Mouse (Mus musculus): Measurements from ENCODE around the gene Rftn2. TPM values are rescaled to one million over a fixed set of nuclear protein-coding genes. Genes with fewer than 3 reads are reported as not detected.
A peak's percentile ranks its signal among the peaks of the same experiment; 100 is the strongest.
"Not testable (repeated sequence)": the region's sequence is repeated elsewhere in the genome, so short reads cannot be mapped to it uniquely, and the experiment has no call there.

Rftn2 gene
- polyA plus RNA-seq, 1 experiment from 2014 or later, result 13.0 TPM

DNA sequence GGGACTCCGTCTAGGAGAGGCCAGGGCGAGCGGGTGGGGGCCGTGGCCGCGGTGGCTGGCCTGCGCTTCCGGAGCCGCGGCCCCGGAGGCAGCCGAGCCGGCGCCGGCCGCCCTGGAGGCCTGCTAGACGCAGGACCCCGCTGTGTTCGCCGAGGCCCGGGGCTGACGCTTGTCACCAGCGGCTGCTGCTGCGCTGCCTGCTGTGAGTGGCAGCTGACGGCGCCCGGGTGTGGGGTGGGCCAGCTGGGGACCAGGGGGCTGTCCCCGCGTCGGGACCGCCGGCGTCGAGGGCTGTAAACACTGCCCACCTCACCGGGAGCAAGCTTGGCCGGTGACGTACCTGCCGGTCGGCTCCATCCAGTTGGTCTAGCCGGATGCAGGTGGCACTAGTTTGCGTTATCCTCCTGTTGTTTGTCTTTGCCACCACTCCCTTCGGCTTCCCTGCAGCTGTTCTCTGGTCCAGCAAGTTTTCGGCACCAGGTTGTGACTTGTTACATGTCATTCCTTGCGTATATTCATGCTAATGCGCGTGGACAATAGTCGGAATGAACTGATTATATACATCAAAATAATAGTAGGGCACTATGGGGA is 95.1 kb downstream of the Rftn2 start:
- peak overlapping the region; percentile 95 for H3K4me3 ChIP-seq
- WGBS, result under 1% methylated on average over 38 of the region's 47 CpGs
- no peaks in the 10 kb centered on the region for H3K27me3 ChIP-seq
- peak overlapping the region; percentile 65 for H3K4me2 ChIP-seq (replicated peaks)
- H3K4me1 ChIP-seq, result peaks cover 20% of the 10 kb centered on the region
- peak overlapping the region; percentile 99 for H3K27ac ChIP-seq
- peak overlapping the region; percentile 98 for H3K9ac ChIP-seq
- H3K36me3 ChIP-seq, result 0 out of 2 replicates have a peak, but pooled peaks cover 4% of the 10 kb centered on the region
- H3K9me3 ChIP-seq (replicated peaks), result no peaks in the 10 kb centered on the region
- peak; percentile 91 for ATAC-seq (ENCODE audit: low FRiP score)

DNA sequence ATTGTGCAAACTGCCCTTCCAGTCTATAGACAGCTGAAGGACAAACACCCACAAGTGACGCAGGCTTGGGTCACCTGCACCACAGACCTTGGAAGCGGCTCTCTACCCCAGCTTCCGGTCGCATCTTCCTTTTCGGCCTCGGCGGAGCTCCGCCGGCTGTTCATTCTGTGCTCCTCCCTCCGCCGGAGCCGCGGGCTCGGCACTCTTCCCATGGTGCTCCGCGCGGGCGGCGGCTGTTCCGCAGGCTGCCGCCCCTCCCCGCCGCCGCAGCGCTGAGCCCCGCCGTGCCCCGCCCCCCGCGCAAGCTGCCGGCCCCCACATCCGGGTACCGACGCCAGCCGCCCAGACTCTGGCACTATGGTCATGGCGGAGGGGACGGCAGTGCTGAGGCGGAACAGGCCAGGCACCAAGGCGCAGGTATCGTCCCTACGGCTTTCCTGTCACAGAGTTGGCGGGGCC is 95.6 kb downstream of the Rftn2 start, which contains the start of gene Mob4:
Mob4 (plus strand) TSS at position 289 of the 459 bp plus-strand sequence.
- Histone ChIP-seq H3K4me3 (peak within 1 kb of the TSS; percentile 95), H3K27ac (peak within 1 kb of the TSS; percentile 99), H3K36me3 (0 out of 2 replicates have a peak, but pooled peaks cover 4% of the 10 kb centered on the region), H3K4me1 (peaks cover 20% of the 10 kb centered on the region), H3K27me3 (no peaks in the 10 kb centered on the region), H3K9ac (peak within 1 kb of the TSS; percentile 98), H3K4me2 (replicated peaks) (peak within 1 kb of the TSS; percentile 65), H3K9me3 (replicated peaks) (no peaks in the 10 kb centered on the region)
- peak; percentile 99 for ATAC-seq (ENCODE audit: low FRiP score)
- WGBS, result under 1% methylated on average over 42 of the region's 42 CpGs

DNA sequence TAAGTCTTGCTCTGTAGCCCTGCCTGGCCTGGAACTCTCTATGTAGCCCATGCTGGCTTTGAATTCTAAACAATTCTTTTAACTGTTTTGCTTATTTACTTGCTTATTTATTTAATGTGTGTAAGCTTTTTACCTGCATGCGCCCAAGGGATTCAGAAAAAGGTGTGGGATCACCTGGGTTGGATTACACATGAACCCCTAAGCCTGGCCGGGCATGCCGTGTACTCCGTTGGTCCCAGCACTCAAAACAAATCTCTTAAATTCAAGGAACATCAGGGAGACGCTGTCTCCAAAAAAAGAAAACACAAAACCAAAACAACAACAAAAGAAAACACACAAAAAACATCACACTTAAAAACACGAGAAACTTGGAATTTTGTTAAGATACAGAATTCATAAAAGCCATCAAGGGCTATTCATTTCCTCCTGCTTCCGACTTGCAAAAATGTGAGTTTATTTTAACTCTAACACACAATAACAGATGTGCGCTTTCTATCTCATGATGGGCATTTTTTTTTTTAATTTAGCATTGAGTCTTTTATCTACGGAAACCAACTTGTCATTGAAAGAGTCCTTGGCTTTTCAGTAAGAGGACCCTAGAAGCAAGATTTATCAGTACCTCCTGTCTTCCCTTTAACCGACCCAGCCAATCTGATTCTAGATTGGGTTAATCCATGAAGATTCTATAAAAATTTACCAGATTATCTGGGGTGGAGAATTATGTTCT is 96.2 kb downstream of the Rftn2 start:
- Histone ChIP-seq H3K27me3 (no peaks in the 10 kb centered on the region), H3K9ac (peak overlapping the region; percentile 50), H3K4me2 (replicated peaks) (peak overlapping the region; percentile 65), H3K9me3 (replicated peaks) (no peaks in the 10 kb centered on the region), H3K4me1 (peaks cover 20% of the 10 kb centered on the region), H3K4me3 (peak overlapping the region; percentile 95), H3K36me3 (0 out of 2 replicates have a peak, but pooled peaks cover 4% of the 10 kb centered on the region), H3K27ac (peak overlapping the region; percentile 99)
- 73% methylated on average over 10 of the region's 10 CpGs for WGBS
- no peak for ATAC-seq (ENCODE audit: low FRiP score)

DNA sequence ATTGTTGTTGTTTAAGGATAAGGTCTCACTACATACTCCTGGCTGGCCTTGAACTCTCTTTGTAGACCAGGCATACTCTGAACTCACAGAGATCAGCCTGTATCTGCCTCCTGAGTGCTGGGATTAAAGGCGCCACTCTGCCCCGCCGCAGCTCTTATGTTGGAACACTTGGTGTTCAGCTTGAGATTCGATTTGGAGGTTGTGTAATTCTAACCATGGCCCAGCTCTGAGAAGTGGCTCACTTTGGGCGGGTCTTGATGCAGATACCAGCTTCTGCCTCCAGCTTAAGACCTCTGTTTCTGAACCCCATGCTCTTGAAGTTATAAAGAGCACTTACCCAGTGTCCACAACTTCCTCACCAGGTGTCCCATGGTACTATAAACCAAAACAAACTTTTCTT is 96.9 kb downstream of the Rftn2 start:
- H3K4me3 ChIP-seq, result no peak overlapping the region
- 89% methylated on average over 5 of the region's 5 CpGs for WGBS
- H3K9ac ChIP-seq, result no peak overlapping the region
- no peak overlapping the region for H3K27ac ChIP-seq
- peaks cover 20% of the 10 kb centered on the region for H3K4me1 ChIP-seq
- H3K9me3 ChIP-seq (replicated peaks), result no peaks in the 10 kb centered on the region
- H3K27me3 ChIP-seq, result no peaks in the 10 kb centered on the region
- ATAC-seq (ENCODE audit: low FRiP score), result no peak
- 0 out of 2 replicates have a peak, but pooled peaks cover 4% of the 10 kb centered on the region for H3K36me3 ChIP-seq
- H3K4me2 ChIP-seq (replicated peaks), result no peak overlapping the region

DNA sequence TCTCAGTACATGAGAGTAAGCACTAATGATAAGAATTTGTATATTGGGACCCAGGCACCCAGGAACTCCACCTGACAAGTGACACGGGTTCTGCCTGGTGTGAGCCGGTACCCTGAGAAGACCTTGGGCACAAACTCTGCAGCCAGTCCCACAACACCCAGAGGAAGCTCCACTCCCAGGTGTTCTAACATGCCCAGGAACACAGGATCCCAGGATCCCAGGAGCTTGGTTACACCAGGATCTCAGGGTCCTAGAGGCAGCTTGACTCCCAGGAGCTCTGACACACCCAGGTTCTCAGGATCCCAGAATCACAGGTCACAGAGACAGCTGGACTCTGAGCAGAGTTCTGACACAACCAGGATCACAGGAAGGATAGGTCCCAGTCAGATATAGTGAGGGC is 102.4 kb downstream of the Rftn2 start:
- not testable (repeated sequence) for H3K4me3 ChIP-seq; H3K36me3 ChIP-seq; H3K9me3 ChIP-seq (replicated peaks); H3K27ac ChIP-seq; H3K9ac ChIP-seq; H3K4me1 ChIP-seq; H3K27me3 ChIP-seq; H3K4me2 ChIP-seq (replicated peaks); ATAC-seq (ENCODE audit: low FRiP score)
- WGBS, result 94% methylated on average over 2 of the region's 2 CpGs

DNA sequence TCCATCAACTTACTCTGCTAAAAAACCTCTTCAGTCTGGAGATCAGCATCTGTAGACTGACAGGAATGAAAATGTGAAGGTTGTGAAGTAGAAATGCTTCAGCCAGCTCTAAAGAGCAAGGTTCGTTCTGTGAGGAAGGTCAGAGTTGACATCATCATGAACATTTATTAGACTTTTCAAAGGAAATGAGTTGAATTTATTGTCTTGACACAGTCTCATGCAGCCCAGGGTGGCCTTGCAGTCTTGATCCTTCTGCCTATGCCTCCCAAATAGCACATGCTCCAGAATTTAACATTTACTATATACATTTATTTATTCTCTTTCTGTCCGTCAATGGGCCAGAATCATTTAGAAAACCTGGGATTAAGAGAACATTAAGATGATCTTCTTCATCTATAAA is 103.0 kb downstream of the Rftn2 start:
- WGBS, result 93% methylated on average over 2 of the region's 2 CpGs
- Histone ChIP-seq H3K27ac (no peak overlapping the region), H3K4me2 (replicated peaks) (no peak overlapping the region), H3K4me3 (no peak overlapping the region), H3K36me3 (no peaks in the 10 kb centered on the region), H3K9me3 (replicated peaks) (no peaks in the 10 kb centered on the region), H3K9ac (no peak overlapping the region), H3K4me1 (no peaks in the 10 kb centered on the region), H3K27me3 (no peaks in the 10 kb centered on the region)
- no peak for ATAC-seq (ENCODE audit: low FRiP score)

DNA sequence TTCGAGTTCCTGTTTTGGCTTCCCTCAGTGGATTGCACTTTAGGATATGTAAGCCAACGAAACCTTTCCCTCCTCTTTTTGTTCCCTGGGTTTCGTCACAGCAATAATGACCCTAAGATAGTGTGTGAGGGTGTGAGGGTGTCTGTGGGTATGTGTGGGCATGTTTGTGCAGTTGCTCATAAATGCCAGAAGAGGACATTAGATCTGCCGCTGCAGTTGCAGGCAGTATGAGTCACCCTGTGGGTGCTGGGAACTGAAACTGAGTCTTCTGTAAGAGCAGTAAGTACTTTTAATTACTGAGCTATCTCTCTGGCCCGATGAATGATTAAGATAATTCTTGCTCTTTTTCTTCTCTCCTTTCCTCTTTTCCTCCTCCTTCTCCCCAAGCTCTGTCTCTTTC is 103.5 kb downstream of the Rftn2 start:
- 89% methylated on average over 5 of the region's 5 CpGs for WGBS
- H3K4me1 ChIP-seq, result no peaks in the 10 kb centered on the region

More for the DNA sequence above, 103.5 kb downstream of the Rftn2 start:
- Histone ChIP-seq H3K4me3 (no peak overlapping the region), H3K27me3 (no peaks in the 10 kb centered on the region), H3K27ac (no peak overlapping the region), H3K9ac (no peak overlapping the region), H3K36me3 (no peaks in the 10 kb centered on the region), H3K9me3 (replicated peaks) (no peaks in the 10 kb centered on the region), H3K4me2 (replicated peaks) (no peak overlapping the region)
- no peak for ATAC-seq (ENCODE audit: low FRiP score)

Other genes with a start within 250 kb of the Rftn2 start
- gene Sf3b1, start 199.3 kb downstream of the Rftn2 start, polyA plus RNA-seq (2016; fragmentation: Nextera tagmentation; extraction: Ambion mirVana), result 347 and 353 TPM in 2 replicates
- 29.8 and 31.4 TPM in 2 replicates for gene Coq10b, start 174.0 kb downstream of the Rftn2 start, polyA plus RNA-seq (2016; fragmentation: Nextera tagmentation; extraction: Ambion mirVana)
- gene Hspe1, start 138.7 kb downstream of the Rftn2 start, polyA plus RNA-seq (2016; fragmentation: Nextera tagmentation; extraction: Ambion mirVana), result 303 and 338 TPM in 2 replicates
- gene Hspd1, start 138.5 kb downstream of the Rftn2 start, polyA plus RNA-seq (2016; fragmentation: Nextera tagmentation; extraction: Ambion mirVana), result 304 and 325 TPM in 2 replicates
- 150 and 161 TPM in 2 replicates for gene Mob4, start 95.6 kb downstream of the Rftn2 start, polyA plus RNA-seq (2016; fragmentation: Nextera tagmentation; extraction: Ambion mirVana)
- gene Mars2, start 10.4 kb upstream of the Rftn2 start, polyA plus RNA-seq (2016; fragmentation: Nextera tagmentation; extraction: Ambion mirVana), result 3.2 and 3.6 TPM in 2 replicates
- 1.4 and 1.5 TPM in 2 replicates for gene Boll, start 136.7 kb upstream of the Rftn2 start, polyA plus RNA-seq (2016; fragmentation: Nextera tagmentation; extraction: Ambion mirVana)
- gene Plcl1, start 179.1 kb upstream of the Rftn2 start, polyA plus RNA-seq (2016; fragmentation: Nextera tagmentation; extraction: Ambion mirVana), result 5.2 and 5.5 TPM in 2 replicates

All from hindbrain, embryonic 12.5 days (tissue).